Mouse (Mus musculus): ENCODE measurements at regions not wholly inside any gene's neighbourhood (a gene's known extent, or its start where the extent isn't known, plus 50 kb on each side); places are given as distances from the start of the nearest gene placed in this dataset.

- no peaks in the 10 kb centered on the region for H3K4me1 ChIP-seq (ENCODE audit: control insufficient read depth, insufficient read depth, low read length)
- no peak overlapping the region for H3K27ac ChIP-seq (ENCODE audit: insufficient read depth, low read depth, low read length)
- H3K4me3 ChIP-seq (ENCODE audit: insufficient read depth, low read length) = no peak overlapping the region
- no peak for TF ChIP-seq CTCF (IDR thresholded peaks at IDR 0.05; ENCODE audit: low read depth, low read length)
- TF ChIP-seq POLR2A (IDR thresholded peaks at IDR 0.05; ENCODE audit: borderline replicate concordance, low read depth, low read length) = no peak
These were observed 80.7 kb upstream of the E030018B13Rik start for GRCm38 (mm10) chr7:63835958-63836357.

Measured in bone marrow macrophage, adult 2 months (primary cell).